Comparison of ENCODE assay signal across 14 mouse cellular contexts in genomic region chr12:15011091-15011490, GRCm38 (mm10).
"Had no signal": no experiment of that assay in that cellular context is flagged by ENCODE, and none has a peak within 500 bp of the region (broad histone marks: within the 10 kb centered on the region; RNA-seq: fewer than 3 reads in every experiment).

No protein-coding gene starts in this region.

- H3K4me1 ChIP-seq: lung, embryonic 15.5 days; megakaryocyte, embryonic 14.5 days; midbrain, embryonic 12.5 days; midbrain, embryonic 15.5 days; neural tube, embryonic 12.5 days had no signal

- DNase-seq: lung, adult 18-20 months; lung, postnatal 14 days; lung, postnatal 36 days; right cerebral cortex, postnatal 25 days; right cerebral cortex, postnatal 4 days; spleen, adult 18-20 months; thymus, adult 18-20 months; thymus, postnatal 14 days; thymus, postnatal 36 days had no signal

- H3K4me3 ChIP-seq: lung, embryonic 15.5 days; megakaryocyte, embryonic 14.5 days; midbrain, embryonic 12.5 days; midbrain, embryonic 15.5 days; neural tube, embryonic 12.5 days had no signal
